ENCODE assay signal across 8 mouse cellular contexts in the genomic region with DNA sequence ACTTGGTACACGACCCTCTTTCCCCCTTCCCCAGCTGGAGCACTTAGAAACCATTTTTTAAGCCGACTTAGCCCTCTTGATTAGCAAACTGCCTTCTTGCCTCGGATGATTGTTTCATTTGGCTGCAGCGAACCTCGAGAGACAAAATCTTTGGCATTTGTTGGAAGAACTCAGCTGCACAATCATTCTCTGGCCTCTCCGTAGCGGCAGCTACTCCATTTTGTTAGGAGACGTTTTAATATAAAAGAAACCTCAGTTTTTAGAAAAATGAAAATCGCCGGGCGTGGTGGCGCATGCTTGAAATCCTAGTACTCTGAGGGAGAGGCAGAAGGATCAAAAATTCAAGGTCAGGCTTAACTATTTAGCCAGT. TPM values are rescaled to one million over a fixed set of nuclear protein-coding genes. Genes with fewer than 3 reads are reported as not detected.
DNase-seq lines count a peak whose midpoint lies in the region; ATAC-seq and TF ChIP-seq lines count a peak whose summit lies in the region.

No protein-coding gene starts in this region.

- peaks cover 70% of the 10 kb centered on the region for H3K27me3 ChIP-seq in erythroblast, embryonic 14.5 days (ENCODE audit: control insufficient read depth)
- peaks cover 67% of the 10 kb centered on the region for H3K27me3 ChIP-seq in megakaryocyte, embryonic 14.5 days (replicated peaks)
- H3K27me3 ChIP-seq in heart, postnatal 0 days (ENCODE audit: control insufficient read depth, insufficient read depth, low read length) = no peaks in the 10 kb centered on the region
- H3K27me3 ChIP-seq in midbrain, embryonic 10.5 days (ENCODE audit: low read depth, poor library complexity, severe bottlenecking) = peaks cover 54% of the 10 kb centered on the region

- under 1% methylated on average over 12 of the region's 12 CpGs for WGBS in heart, postnatal 0 days
- 2% methylated on average over 12 of the region's 12 CpGs for WGBS in midbrain, embryonic 10.5 days

- peak overlapping the region; percentile 80 for H3K4me2 ChIP-seq in heart, postnatal 0 days (ENCODE audit: low read depth, low read length)

- H3K4me1 ChIP-seq in erythroblast, embryonic 14.5 days (ENCODE audit: control insufficient read depth) = peaks cover 62% of the 10 kb centered on the region
- H3K4me1 ChIP-seq in megakaryocyte, embryonic 14.5 days = peaks cover 32% of the 10 kb centered on the region
- no peaks in the 10 kb centered on the region; the same call in 1 of the 2 replicates for H3K4me1 ChIP-seq in heart, postnatal 0 days (ENCODE audit: control insufficient read depth, insufficient read depth)
- H3K4me1 ChIP-seq in midbrain, embryonic 10.5 days = peaks cover 35% of the 10 kb centered on the region

- H3K9me3 ChIP-seq in erythroblast, embryonic 14.5 days (ENCODE audit: control insufficient read depth, low read length) = peaks cover 15% of the 10 kb centered on the region
- 0 out of 2 replicates have a peak, but pooled peaks cover 3% of the 10 kb centered on the region for H3K9me3 ChIP-seq in megakaryocyte, embryonic 14.5 days
- H3K9me3 ChIP-seq in heart, postnatal 0 days (replicated peaks; ENCODE audit: control insufficient read depth, low read length) = no peaks in the 10 kb centered on the region
- H3K9me3 ChIP-seq in midbrain, embryonic 10.5 days (replicated peaks) = no peaks in the 10 kb centered on the region

- TF ChIP-seq CTCF in heart, postnatal 0 days (IDR thresholded peaks at IDR 0.05; ENCODE audit: low read depth) = no peak

- H3K36me3 ChIP-seq in erythroblast, embryonic 14.5 days (ENCODE audit: control insufficient read depth) = peaks cover 35% of the 10 kb centered on the region
- H3K36me3 ChIP-seq in megakaryocyte, embryonic 14.5 days (replicated peaks; ENCODE audit: low read length) = no peaks in the 10 kb centered on the region
- no peaks in the 10 kb centered on the region; the same call in 1 of the 2 replicates for H3K36me3 ChIP-seq in heart, postnatal 0 days (replicated peaks; ENCODE audit: control insufficient read depth, insufficient read depth, low read length)
- no peaks in the 10 kb centered on the region for H3K36me3 ChIP-seq in midbrain, embryonic 10.5 days

- H3K4me3 ChIP-seq in erythroblast, embryonic 14.5 days (replicated peaks) = peak overlapping the region; percentile 65
- H3K4me3 ChIP-seq in megakaryocyte, embryonic 14.5 days (replicated peaks) = peak overlapping the region; percentile 93
- H3K4me3 ChIP-seq in heart, postnatal 0 days (ENCODE audit: low read depth, low read length) = peak overlapping the region; percentile 69
- peak overlapping the region; percentile 82 for H3K4me3 ChIP-seq in midbrain, embryonic 10.5 days

- ATAC-seq in erythroblast, adult 5-6 weeks (replicated peaks; ENCODE audit: low FRiP score, poor library complexity, severe bottlenecking) = no peak
- no peak for ATAC-seq in megakaryocyte, adult 5-6 weeks (ENCODE audit: poor library complexity, severe bottlenecking)
- ATAC-seq in heart, postnatal 0 days (ENCODE audit: insufficient read depth, low read depth) = no peak

- peak overlapping the region; percentile 89 for H3K9ac ChIP-seq in heart, postnatal 0 days (replicated peaks; ENCODE audit: low read depth, low read length)

- DNase-seq in heart, postnatal 0 days (ENCODE audit: low spot score) = no peak
- DNase-seq in midbrain, embryonic 10.5 days (ENCODE audit: low spot score) = no peak
- no peak for DNase-seq in adrenal gland, postnatal 25 days
- DNase-seq in layer of hippocampus, postnatal 25 days (ENCODE audit: extremely low spot score in 1 of 2, low spot score in 1 of 2) = no peak

- peak overlapping the region; percentile 96 for H3K27ac ChIP-seq in heart, postnatal 0 days (ENCODE audit: low read depth)
- H3K27ac ChIP-seq in midbrain, embryonic 10.5 days (replicated peaks) = peak overlapping the region; percentile 79

- no peak for TF ChIP-seq EP300 in heart, postnatal 0 days (IDR thresholded peaks at IDR 0.05; ENCODE audit: low read depth)

RNA-seq across cellular contexts. Expression of gene March5, which starts 31.9 kb away (rescaled TPM):
- polyA plus RNA-seq in erythroblast, embryonic 14.5 days (2012) = 23.8 and 29.4 TPM in 2 replicates
- 393 and 429 TPM in 2 replicates for total RNA-seq in erythroblast, adult 5-6 weeks (2015; ENCODE audit: low replicate concordance)
- 510 and 553 TPM in 2 replicates for total RNA-seq in erythroblast, adult 5-6 weeks (2017; ENCODE audit: low replicate concordance)
- polyA plus RNA-seq in megakaryocyte, embryonic 14.5 days (2012; ENCODE audit: insufficient read depth, low replicate concordance) = 28.9 and 37.4 TPM in 2 replicates
- 84.3 and 90.3 TPM in 2 replicates for total RNA-seq in megakaryocyte, adult 5-6 weeks (2015)
- total RNA-seq in megakaryocyte, adult 5-6 weeks (2017) = 52.5 and 52.6 TPM in 2 replicates
- 72.7 and 80.9 TPM in 2 replicates for total RNA-seq in heart, postnatal 0 days (2014; rRNA removed; ENCODE audit: low replicate concordance)
- 82.5 and 84.3 TPM in 2 replicates for polyA plus RNA-seq in heart, postnatal 0 days (2015; fragmentation: Nextera tagmentation; extraction: Ambion mirVana)
- polyA plus RNA-seq in midbrain, embryonic 10.5 days (2016; fragmentation: Nextera tagmentation; extraction: Ambion mirVana) = 111 and 115 TPM in 2 replicates
- total RNA-seq in adrenal gland, postnatal 25 days (2021) = 98.8 and 117 TPM in 2 replicates
- total RNA-seq in layer of hippocampus, postnatal 25 days (2021) = 10 to 100 TPM; 84.7 to 88.2 TPM

RNA-seq across cellular contexts. Expression of gene Cpeb3, which starts 33.0 kb away (rescaled TPM):
- polyA plus RNA-seq in erythroblast, embryonic 14.5 days (2012) = 7.6 and 10.1 TPM in 2 replicates
- total RNA-seq in erythroblast, adult 5-6 weeks (2015; ENCODE audit: low replicate concordance) = 76.5 and 113 TPM in 2 replicates
- 90.5 and 97.3 TPM in 2 replicates for total RNA-seq in erythroblast, adult 5-6 weeks (2017; ENCODE audit: low replicate concordance)
- 0.21 TPM in 1 of 2 replicates, not detected in the other for polyA plus RNA-seq in megakaryocyte, embryonic 14.5 days (2012; ENCODE audit: insufficient read depth, low replicate concordance)
- total RNA-seq in megakaryocyte, adult 5-6 weeks (2015) = 0.58 and 1.2 TPM in 2 replicates
- total RNA-seq in megakaryocyte, adult 5-6 weeks (2017) = 0.37 and 1.3 TPM in 2 replicates
- total RNA-seq in heart, postnatal 0 days (2014; rRNA removed; ENCODE audit: low replicate concordance) = 19.6 and 21.8 TPM in 2 replicates
- 13.5 and 13.7 TPM in 2 replicates for polyA plus RNA-seq in heart, postnatal 0 days (2015; fragmentation: Nextera tagmentation; extraction: Ambion mirVana)
- 1.2 and 2.0 TPM in 2 replicates for polyA plus RNA-seq in midbrain, embryonic 10.5 days (2016; fragmentation: Nextera tagmentation; extraction: Ambion mirVana)
- 17.2 and 31.9 TPM in 2 replicates for total RNA-seq in adrenal gland, postnatal 25 days (2021)
- 10 to 100 TPM; 62.1 to 74.6 TPM for total RNA-seq in layer of hippocampus, postnatal 25 days (2021)
